Mouse (Mus musculus) lung, postnatal 0 days (tissue): ENCODE results near the gene Ust.

ENCODE experiments used
- CTCF ChIP-seq: IDR thresholded peaks from 2 replicates; pipeline ENCODE4 v1.5.1; 2016; ENCODE audit warnings: antibody characterized with exemption, mild to moderate bottlenecking
- EP300 ChIP-seq: IDR thresholded peaks from 2 replicates; pipeline ENCODE4 v1.6.1; 2016; ENCODE audit warnings: antibody characterized with exemption, mild to moderate bottlenecking, control low read depth

DNA sequence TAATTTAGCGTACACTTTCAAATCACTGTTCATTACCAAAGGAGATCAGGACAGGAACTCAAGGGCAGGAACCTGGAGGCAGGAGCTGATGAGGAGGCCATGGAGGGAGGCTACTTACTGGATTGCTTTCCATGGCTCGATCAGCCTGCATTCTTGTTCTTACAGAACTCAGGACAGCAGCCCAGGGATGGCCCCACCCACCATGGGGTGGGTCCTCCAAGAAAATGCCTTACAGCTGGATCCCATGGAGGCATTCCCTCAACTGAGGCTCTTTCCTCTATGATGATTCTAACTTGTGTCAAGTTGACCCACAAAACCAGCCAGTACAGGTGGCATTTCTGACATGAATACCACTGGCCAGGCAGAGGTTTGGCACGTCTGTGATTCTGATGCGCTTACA is 314.9 kb downstream of the Ust start:
- TF ChIP-seq CTCF (no peak), EP300 (no peak)
